Mouse (Mus musculus): Measurements from ENCODE around the gene Pabpc4. TPM values are rescaled to one million over a fixed set of nuclear protein-coding genes. Genes with fewer than 3 reads are reported as not detected.

Gene Pabpc4
- total RNA-seq, 2 experiments from 2014 or later, result 294 to 317 TPM

- intact Hi-C loops (cut with DNase I), result no loop called here
- no peak for DNase-seq
Measured at GRCm38 (mm10) chr4:123335796-123336585, 73.8 kb downstream of the Pabpc4 start.

GRCm38 (mm10) chr4:123337693-123338092 is 75.5 kb downstream of the Pabpc4 start:
- intact Hi-C loops (cut with DNase I), result no loop called here
- DNase-seq, result no peak

GRCm38 (mm10) chr4:123340232-123340631 is 78.1 kb downstream of the Pabpc4 start:
- intact Hi-C loops (cut with DNase I), result no loop called here

GRCm38 (mm10) chr4:123342091-123342641 is 80.0 kb downstream of the Pabpc4 start:
- no peak for DNase-seq
- intact Hi-C loops (cut with DNase I), result no loop called here

More at GRCm38 (mm10) chr4:123340232-123340631, 78.1 kb downstream of the Pabpc4 start:
- no peak for DNase-seq

GRCm38 (mm10) chr4:123342642-123343470 is 80.7 kb downstream of the Pabpc4 start, which contains the start of gene Bmp8a:
Gene Bmp8a (minus strand): TSS chr4:123343252.
- intact Hi-C loops (cut with DNase I), result no loop called here
- peak; percentile 47 to 53 for DNase-seq

- no peak for DNase-seq
- intact Hi-C loops (cut with DNase I), result no loop called here
Measured at GRCm38 (mm10) chr4:123343471-123343789, 81.3 kb downstream of the Pabpc4 start.

Other genes starting within 250 kb of the Pabpc4 start
- 1 to 10 TPM; 7.7 to 7.9 TPM for gene Trit1, start 245.8 kb upstream of the Pabpc4 start, total RNA-seq (2021)
- gene Bmp8b, start 157.2 kb upstream of the Pabpc4 start, total RNA-seq (2021), result not detected
- gene Oxct2b, start 146.1 kb upstream of the Pabpc4 start, total RNA-seq (2021), result not detected
- gene Ppie, start 122.4 kb upstream of the Pabpc4 start, total RNA-seq (2021), result 10 to 100 TPM; 17.5 to 19.2 TPM
- gene Hpcal4, start 79.1 kb upstream of the Pabpc4 start, total RNA-seq (2021), result not detected
- 10 to 100 TPM; 33.4 to 44.6 TPM for gene Nt5c1a, start 60.8 kb upstream of the Pabpc4 start, total RNA-seq (2021)
- 1 to 10 TPM; 5.7 to 8.4 TPM for gene Heyl, start 28.8 kb upstream of the Pabpc4 start, total RNA-seq (2021)
- under 1 TPM; 0.15 to 0.23 TPM for gene Oxct2a, start 61.3 kb downstream of the Pabpc4 start, total RNA-seq (2021)
- gene Bmp8a, start 80.9 kb downstream of the Pabpc4 start, total RNA-seq (2021), result 1 to 10 TPM in 1 of 2 experiments, under 1 TPM in 1; 0.38 to 1.6 TPM